Mouse (Mus musculus) neutrophil, adult 59 days (primary cell): ENCODE measurements around the gene Prkx. TPM values are rescaled to one million over a fixed set of nuclear protein-coding genes. Genes with fewer than 3 reads are reported as not detected.

Source experiments
- total RNA-seq, 2 experiments: library from RNA; stranded (reverse); gene quantifications; 1 replicate in 1 of 2; 2 replicates in 1 of 2; pipeline ENCODE4 v1.2.4; 2023

The Prkx gene
- 10 to 100 TPM; 23.8 to 30.9 TPM for total RNA-seq

DNA sequence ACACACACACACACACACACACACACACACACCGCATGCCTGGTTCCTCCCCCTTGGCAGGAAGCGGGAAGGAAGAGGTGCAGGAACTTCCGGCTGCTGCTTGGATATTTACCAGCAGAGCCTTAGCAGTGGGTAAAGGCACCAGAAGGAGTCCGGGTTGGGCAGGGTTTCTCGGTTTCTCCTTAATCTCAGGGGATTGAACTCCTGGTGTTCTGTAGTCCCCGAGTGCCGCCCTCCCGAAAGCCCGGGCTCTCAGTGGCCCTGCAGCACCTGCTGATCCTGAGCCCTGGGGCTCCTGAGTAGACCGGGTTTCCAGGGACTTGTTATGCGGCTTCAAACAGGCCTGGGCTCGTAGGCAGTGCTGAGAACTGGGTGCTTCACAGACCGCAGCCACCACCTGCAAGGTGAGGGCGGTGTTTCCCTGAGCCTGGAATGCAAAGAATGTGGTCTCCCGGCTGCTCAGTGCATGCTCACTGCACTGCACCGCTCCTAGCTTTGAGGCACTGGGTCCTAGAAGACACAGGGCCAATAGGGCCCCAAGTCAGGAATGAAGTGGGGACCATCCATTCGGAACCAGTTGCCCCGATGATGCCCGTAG is at the start of gene Prkx:
TSS of gene Prkx (minus strand) at position 41 of the 598 bp plus-strand sequence.

Other genes with a start within 250 kb of the Prkx start
- gene Pbsn, start 57.3 kb upstream of the Prkx start, total RNA-seq, result not detected
- gene Gm14744, start 68.5 kb upstream of the Prkx start, total RNA-seq, result not detected
- not detected for gene 5430402E10Rik, start 128.8 kb upstream of the Prkx start, total RNA-seq